Mouse (Mus musculus): Measurements from ENCODE around the gene S1pr1.

DNA sequence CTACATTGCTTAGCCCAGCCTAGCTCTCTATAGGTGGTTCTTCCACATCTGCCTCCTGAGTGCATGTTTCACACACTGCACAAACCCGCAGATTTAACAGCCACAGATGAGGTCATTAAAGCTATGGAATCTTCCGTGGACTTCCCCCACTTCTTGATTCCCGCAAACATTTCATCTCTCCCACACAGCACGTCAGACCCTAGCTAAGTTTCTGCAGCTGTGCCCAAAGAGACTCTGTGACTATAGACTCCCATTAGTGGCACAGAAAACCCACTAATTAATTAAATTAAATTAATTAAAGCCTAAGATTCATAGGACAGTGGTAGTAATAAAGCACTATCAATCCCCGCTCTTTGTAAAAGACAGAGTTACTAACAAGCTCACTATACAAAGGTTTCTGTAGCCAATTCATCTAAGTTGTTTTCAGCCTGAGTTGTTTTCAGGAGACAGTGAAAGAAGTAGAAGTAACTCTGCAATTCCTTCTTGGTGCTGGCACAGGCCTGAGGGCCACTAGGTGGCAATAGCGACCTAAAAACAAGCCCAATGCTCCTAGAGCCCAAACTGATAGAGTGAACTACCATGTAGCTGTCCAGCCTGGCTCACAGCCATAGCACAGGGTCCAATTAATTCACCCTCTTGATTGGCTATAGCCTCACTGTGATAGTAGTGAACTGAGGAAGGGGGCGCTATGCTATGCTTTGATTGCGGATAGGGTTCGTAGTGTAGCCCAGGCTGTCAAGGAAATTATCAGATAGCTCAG, 54.0 kb downstream of the S1pr1 start:
- TF ChIP-seq TAL1 (conservative IDR thresholded peaks at IDR 0.05; ENCODE audit: low read depth, low read length): no peak
- TF ChIP-seq CTCF (IDR thresholded peaks at IDR 0.05; ENCODE audit: low read depth, low read length): peak; percentile 37
- no peak for TF ChIP-seq GATA2 (IDR thresholded peaks at IDR 0.05; ENCODE audit: borderline replicate concordance, low read depth, low read length)
- TF ChIP-seq POLR2AphosphoS5 (IDR thresholded peaks at IDR 0.05; ENCODE audit: insufficient replicate concordance, low read depth, low read length): no peak
- no peak for TF ChIP-seq GATA1 (IDR thresholded peaks at IDR 0.05; ENCODE audit: borderline replicate concordance, low read length)
